Mouse (Mus musculus): Measurements from ENCODE around the gene Snph. TPM values are rescaled to one million over a fixed set of nuclear protein-coding genes. Genes with fewer than 3 reads are reported as not detected.
"Not testable (repeated sequence)": the region's sequence is repeated elsewhere in the genome, so short reads cannot be mapped to it uniquely, and the experiment has no call there.

The Snph gene
- polyA plus RNA-seq (2015; fragmentation: Nextera tagmentation; extraction: Ambion mirVana): 0.04 and 0.09 TPM in 2 replicates

GRCm38 (mm10) chr2:151632159-151632814, at the start of gene Snph:
TSS of gene Snph (minus strand) at chr2:151632593.
- peak; percentile 27 for DNase-seq (ENCODE audit: low spot score)

DNA sequence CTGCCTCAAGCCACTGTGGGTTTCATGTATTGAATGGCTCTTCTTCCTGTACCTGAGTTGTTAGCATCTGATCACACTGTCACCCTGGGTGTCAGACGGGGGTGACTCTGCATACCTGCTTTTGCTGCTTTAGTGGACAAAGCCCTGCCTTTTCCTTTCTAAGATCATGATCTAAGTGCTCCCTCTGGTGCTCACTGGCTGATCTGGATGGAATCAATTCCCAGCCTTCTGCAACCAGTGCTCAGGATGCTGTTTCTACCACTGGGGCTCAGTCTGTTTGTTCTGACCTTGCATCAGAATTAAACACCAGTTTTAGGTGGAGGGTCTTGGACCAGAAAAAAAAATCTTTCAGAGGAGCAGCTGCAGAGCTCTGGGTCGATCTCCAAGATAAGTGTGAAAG, 43.8 kb upstream of the Snph start:
- no peak for DNase-seq (ENCODE audit: low spot score)

- no peak for DNase-seq (ENCODE audit: low spot score)
Observed at GRCm38 (mm10) chr2:151670968-151671329, 38.6 kb upstream of the Snph start.

DNA sequence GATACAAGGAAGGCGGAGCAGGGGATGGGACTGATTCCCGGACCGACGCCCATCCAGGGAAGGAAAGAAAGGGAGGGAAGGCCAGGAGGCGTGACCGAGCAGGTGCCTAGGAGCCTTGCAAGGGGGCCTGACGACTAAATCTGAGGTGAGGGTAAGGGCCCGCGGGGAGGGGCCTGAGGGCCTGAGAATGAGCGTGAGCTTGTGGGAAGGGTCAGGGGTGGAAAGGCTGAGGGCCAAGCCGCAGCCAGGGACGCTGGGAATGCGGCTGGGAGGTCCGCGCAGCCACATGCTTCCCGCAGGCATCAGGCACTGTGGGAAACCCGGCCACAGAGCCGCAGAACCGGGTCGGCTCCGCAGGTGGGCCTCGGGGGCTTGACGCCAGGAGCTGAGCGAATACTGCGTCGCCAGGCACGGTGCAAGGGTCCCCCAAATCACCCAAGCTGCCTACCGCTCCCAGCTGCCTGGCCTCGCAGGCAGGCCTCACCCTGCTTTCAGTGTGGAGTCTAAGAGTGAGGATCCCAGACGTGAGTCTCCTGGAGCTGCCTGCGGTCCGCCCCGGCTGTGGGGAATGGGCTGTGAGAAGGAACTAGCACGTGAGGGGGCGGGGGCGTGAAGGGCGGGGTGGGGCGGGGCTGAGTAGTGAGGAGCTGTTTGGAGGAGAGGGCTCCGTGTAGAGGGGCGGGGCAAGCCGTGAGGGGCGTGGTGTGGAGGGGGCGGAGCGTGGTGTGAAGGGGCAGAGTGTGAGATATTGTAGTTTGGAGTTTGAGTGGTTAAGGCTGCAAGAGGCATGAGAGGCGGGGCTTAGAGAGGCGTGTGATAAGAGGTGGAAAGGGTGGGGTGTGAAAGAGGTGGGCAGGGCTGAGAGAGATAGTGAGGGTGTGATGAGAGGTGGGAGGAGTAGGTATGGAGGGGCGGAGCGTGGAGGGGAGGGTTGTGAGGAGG, 37.9 kb upstream of the Snph start:
- no peak for DNase-seq (ENCODE audit: low spot score)

DNA sequence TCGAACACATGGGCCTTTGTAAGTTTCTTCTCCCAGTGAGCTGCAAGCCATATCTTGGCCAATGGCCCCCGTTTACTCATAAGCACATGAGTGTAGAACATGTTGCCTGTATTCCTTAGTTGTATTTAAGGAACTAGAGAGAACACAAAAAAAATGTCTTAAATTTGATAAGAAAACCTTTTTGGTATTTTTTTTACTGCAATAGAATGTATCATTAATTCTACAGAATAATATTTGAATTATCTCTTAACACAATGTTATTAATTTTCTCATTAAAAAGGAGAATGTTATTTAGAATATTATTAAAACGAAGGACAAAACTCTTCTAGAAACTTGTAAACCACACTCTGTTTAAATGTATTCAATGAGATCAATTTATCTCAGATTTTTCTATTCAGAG, 36.0 kb upstream of the Snph start, which contains the start of gene Rad21l:
Gene Rad21l (minus strand): TSS at position 101 of the 400 bp plus-strand sequence.
- DNase-seq (ENCODE audit: low spot score): no peak

DNA sequence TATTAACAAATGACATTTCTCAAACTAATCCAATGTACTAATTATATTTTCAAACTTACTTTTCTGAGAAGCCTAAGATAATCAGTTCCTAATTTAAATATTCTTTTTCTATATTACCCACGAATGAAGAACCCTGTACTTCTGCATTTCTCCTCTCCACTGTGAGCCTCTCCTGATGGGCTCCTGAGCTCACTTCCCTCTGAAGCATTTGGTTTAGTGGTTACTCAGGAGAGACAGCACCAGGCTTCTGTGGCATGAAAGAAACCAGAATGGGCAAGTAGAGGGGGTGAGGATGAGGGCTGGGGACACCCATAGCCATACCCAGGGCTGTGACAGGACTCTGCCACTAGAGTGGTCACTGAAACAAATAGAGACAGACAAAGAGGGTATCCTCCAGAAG, 19.7 kb upstream of the Snph start:
- DNase-seq (ENCODE audit: low spot score): no peak

- DNase-seq (ENCODE audit: low spot score): no peak
Observed at GRCm38 (mm10) chr2:151636015-151636402, 3.6 kb upstream of the Snph start.

- DNase-seq (ENCODE audit: low spot score): no peak
Observed at GRCm38 (mm10) chr2:151635362-151636014, 3.1 kb upstream of the Snph start.

GRCm38 (mm10) chr2:151634903-151635302, 2.5 kb upstream of the Snph start:
- no peak for DNase-seq (ENCODE audit: low spot score)

- no peak for DNase-seq (ENCODE audit: low spot score)
Observed at GRCm38 (mm10) chr2:151632982-151633381, 589 bp upstream of the Snph start.

DNA sequence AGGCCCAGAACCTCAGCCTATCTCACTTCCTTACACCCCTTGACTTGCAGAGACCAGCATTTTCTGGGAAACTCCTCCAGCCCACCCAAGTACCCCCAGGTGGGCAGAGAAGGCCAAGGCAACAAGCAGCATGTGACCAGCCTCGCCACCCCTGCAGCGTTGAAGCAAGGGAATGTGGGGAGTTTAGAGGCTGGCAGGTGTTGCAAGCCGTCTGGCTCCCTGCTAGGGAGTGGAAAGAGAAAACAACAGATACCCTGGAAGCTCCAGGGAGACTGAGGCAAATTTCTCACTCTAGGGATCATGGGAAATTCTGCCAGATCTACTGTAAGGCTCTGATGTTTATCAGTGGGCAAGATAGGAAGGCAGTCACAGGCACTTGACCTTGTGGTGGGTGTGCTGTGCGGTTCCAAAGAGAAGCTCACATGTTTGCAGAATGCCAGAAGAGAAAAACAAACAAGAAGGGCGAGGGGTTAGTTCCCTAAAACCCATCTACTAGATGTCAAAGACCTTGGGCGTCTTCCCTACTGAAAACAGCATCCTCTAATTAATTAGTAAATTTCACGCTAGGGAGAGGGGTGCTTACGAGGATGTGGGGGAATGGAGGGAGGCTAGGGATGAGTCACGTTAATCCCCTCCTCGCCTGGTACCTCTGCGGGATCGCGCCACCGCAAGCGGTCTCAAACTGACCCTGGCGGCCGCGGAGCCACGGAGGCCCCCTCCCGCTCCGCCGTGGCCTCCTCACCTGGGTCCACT, 811 bp downstream of the Snph start:
- no peak for DNase-seq (ENCODE audit: low spot score)

DNA sequence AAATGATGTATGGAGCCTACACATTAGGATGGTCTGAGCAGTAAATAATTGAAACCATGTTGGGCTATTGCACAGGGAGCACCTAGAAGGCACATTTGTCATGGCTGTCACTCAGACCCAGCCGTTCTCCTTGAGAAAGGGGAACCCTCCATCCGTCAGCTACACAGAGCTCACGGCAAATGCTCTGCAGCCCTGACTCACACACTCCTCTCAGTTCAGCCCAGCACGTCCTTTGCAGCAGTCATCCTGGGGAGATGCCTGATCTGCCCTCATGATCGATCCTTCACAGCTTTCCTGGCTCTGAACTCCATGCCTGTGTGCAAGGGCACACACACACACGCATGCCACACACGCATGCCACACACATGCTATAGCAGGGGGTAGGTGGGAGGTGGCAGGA, 3.1 kb downstream of the Snph start:
- DNase-seq (ENCODE audit: low spot score): no peak

GRCm38 (mm10) chr2:151628011-151628410, 4.4 kb downstream of the Snph start:
- no peak for DNase-seq (ENCODE audit: low spot score)

DNA sequence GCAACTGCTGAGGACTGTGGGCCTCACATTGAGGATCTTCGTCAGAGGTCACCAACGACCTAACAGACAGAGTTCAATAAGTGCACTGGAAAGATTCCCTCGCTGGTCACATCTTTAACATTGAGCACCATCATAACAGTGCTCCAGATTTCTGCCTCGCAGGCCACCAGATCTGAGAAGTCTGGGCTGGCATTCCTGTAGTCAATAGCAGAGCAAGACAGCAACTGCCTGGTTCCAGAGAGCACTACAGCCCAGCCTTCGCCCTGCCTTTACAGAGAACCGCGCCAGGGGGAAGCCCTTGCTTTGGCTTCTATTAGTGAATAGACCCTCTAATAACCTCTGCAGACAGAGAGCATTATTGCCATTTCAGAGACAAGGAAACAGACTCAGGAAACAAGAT, 6.1 kb downstream of the Snph start:
- no peak for DNase-seq (ENCODE audit: low spot score)

GRCm38 (mm10) chr2:151623776-151624175, 8.6 kb downstream of the Snph start:
- no peak for DNase-seq (ENCODE audit: low spot score)

DNA sequence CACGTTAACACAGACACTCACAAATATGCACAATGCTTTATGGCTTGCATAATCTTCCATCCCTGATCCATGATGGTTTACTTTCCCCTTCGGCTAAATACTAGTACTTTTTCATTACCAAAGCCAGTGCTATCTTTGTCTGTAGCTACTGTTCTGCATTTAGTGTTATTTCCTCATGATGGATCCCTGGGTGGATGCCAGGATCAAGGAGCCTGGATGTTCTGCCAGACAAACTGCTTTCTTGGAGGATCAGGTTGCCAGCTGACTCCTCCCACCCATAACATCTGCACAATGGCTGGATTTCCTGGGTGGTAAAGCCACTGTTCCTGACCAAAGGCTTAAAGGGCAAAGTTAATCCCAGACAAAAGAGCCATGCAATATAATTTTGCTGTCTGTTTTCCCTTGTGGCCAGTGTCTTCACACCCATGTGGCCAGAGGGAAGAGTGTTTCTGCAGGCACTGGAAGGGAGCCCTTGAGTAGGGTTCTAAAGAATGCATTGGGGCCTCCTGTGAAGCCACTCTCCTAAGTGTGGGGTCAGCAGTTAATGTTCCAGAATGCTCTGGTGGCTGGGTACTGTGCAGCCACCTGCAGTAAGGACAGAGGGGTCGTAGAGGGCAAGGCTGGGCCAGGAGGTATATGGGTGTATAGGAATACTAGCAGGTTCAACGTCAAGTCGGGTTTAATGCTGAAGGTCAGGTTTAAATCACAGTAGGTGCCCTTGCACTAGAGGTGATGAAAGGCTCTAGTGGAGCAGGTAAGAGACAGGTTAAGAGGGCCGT, 15.7 kb downstream of the Snph start:
- DNase-seq (ENCODE audit: low spot score): no peak

GRCm38 (mm10) chr2:151615779-151616178, 16.6 kb downstream of the Snph start:
- not testable (repeated sequence) for DNase-seq (ENCODE audit: low spot score)

GRCm38 (mm10) chr2:151609974-151610373, 22.4 kb downstream of the Snph start:
- DNase-seq (ENCODE audit: low spot score): no peak

- DNase-seq (ENCODE audit: low spot score): no peak
Observed at GRCm38 (mm10) chr2:151608435-151608834, 24.0 kb downstream of the Snph start.

- DNase-seq (ENCODE audit: low spot score): peak; percentile 24
Observed at GRCm38 (mm10) chr2:151605437-151605987, 26.9 kb downstream of the Snph start.
